Mouse (Mus musculus) heart, embryonic 10.5 days (tissue): ENCODE results near the gene Stox2. TPM values are rescaled to one million over a fixed set of nuclear protein-coding genes. Genes with fewer than 3 reads are reported as not detected.

Source experiments
- DNase-seq: peaks from one replicate; pipeline ENCODE4 v3.0.0-alpha.2; 2017; ENCODE audit warnings: low spot score
- H3K27ac ChIP-seq: fragments of 300-500 bp; sonication (generic); 2 replicates; pipeline ENCODE4 v1.5.1; 2016; ENCODE audit warnings: mild to moderate bottlenecking
- H3K27me3 ChIP-seq: fragments of 300-500 bp; sonication (generic); 2 replicates; pipeline ENCODE4 v1.6.1; 2016; ENCODE audit warnings: mild to moderate bottlenecking; ENCODE audit not compliant: poor library complexity, insufficient read depth, severe bottlenecking
- H3K36me3 ChIP-seq: fragments of 300-500 bp; sonication (generic); 2 replicates; pipeline ENCODE4 v1.6.1; 2016; ENCODE audit warnings: mild to moderate bottlenecking, moderate library complexity
- H3K4me1 ChIP-seq: fragments of 300-500 bp; sonication (generic); 2 replicates; pipeline ENCODE4 v1.6.1; 2016; ENCODE audit warnings: mild to moderate bottlenecking
- H3K4me3 ChIP-seq: fragments of 300-500 bp; sonication (generic); 2 replicates; pipeline ENCODE4 v1.5.1; 2016; ENCODE audit warnings: mild to moderate bottlenecking, moderate library complexity
- H3K9me3 ChIP-seq: fragments of 300-500 bp; sonication (generic); 2 replicates; pipeline ENCODE4 v1.6.1; 2016; ENCODE audit warnings: mild to moderate bottlenecking, moderate library complexity
- WGBS: fragments of 180-500 bp; shearing (Covaris S2); methylation state at CpG from one replicate; pipeline ENCODE4 v1.1.7; 2016; 5-methylcytosine and 5-hydroxymethylcytosine counted together
- polyA plus RNA-seq: library from polyadenylated mRNA; unstranded; fragments of >200 nt; fragmentation: Nextera tagmentation; extraction: Ambion mirVana; gene quantifications from 2 replicates; pipeline ENCODE4 v1.2.1, GENCODE M21; 2016

The Stox2 gene
- polyA plus RNA-seq, 1 experiment from 2014 or later: 7.5 TPM

DNA sequence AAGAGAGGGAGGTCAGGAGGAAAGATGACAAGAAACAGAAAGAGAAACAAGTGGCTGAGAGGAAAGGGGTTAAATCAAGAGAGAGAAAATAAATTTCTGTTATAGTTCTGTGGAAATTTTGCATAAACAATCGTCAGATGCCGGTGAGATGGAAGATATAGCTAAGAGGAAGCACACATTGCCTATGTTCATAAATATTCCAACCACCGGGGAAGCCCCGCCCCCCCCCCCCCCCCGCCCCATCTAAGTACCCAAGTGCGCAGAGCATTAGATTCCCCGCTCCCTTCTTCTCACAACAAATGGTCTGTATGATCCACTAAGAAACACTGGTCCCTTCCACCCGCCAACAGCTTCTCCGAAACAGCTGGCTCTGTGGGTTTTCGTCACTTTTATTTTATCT lies 273.3 kb downstream of the Stox2 start:
- DNase-seq: no peak
- no peak overlapping the region for H3K4me3 ChIP-seq
- H3K27ac ChIP-seq: no peak overlapping the region
- H3K4me1 ChIP-seq: no peaks in the 10 kb centered on the region
- no peaks in the 10 kb centered on the region for H3K27me3 ChIP-seq
- no peaks in the 10 kb centered on the region for H3K36me3 ChIP-seq
- H3K9me3 ChIP-seq: no peaks in the 10 kb centered on the region
- 84% methylated on average over 8 of the region's 10 CpGs for WGBS

DNA sequence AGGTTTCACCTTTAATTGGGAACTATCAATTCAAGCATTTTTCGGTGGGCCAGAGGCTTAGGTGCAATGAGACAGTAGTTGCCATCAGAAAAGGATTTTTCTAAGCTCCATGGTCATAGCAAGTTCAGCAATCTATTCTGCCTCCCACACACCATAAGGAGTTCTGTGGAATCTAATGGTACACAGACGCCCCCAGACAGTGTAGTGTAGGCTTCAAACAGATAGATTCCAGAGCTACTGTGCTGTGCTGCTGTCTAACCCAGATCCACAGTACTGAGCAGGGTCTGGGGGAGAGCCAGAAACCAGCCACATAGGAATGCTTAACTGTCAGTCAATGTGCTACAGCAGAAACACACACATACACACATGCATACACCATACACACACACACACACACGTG lies 285.5 kb downstream of the Stox2 start:
- no peaks in the 10 kb centered on the region for H3K4me1 ChIP-seq
- no peak for DNase-seq
- no peaks in the 10 kb centered on the region for H3K27me3 ChIP-seq
- H3K4me3 ChIP-seq: no peak overlapping the region
- H3K27ac ChIP-seq: no peak overlapping the region
- 74% methylated on average over 3 of the region's 3 CpGs for WGBS
- H3K36me3 ChIP-seq: no peaks in the 10 kb centered on the region
- H3K9me3 ChIP-seq: no peaks in the 10 kb centered on the region

- DNase-seq: no peak
- H3K27me3 ChIP-seq: no peaks in the 10 kb centered on the region
- H3K27ac ChIP-seq: no peak overlapping the region
- peaks cover 7% of the 10 kb centered on the region; the same call in 1 of the 2 replicates for H3K36me3 ChIP-seq
- 90% methylated on average over 2 of the region's 2 CpGs for WGBS
- no peaks in the 10 kb centered on the region for H3K4me1 ChIP-seq
- peaks cover 4% of the 10 kb centered on the region for H3K9me3 ChIP-seq
- no peak overlapping the region for H3K4me3 ChIP-seq
These were observed 291.6 kb downstream of the Stox2 start for GRCm38 (mm10) chr8:47154521-47154920.

- no peak for DNase-seq
- Histone ChIP-seq H3K27ac (no peak overlapping the region), H3K4me3 (no peak overlapping the region), H3K27me3 (no peaks in the 10 kb centered on the region), H3K9me3 (no peaks in the 10 kb centered on the region), H3K36me3 (no peaks in the 10 kb centered on the region), H3K4me1 (no peaks in the 10 kb centered on the region)
- 87% methylated on average over 9 of the region's 9 CpGs for WGBS
These were observed 300.9 kb downstream of the Stox2 start for GRCm38 (mm10) chr8:47145258-47145657.

- H3K27me3 ChIP-seq: no peaks in the 10 kb centered on the region
- no peaks in the 10 kb centered on the region for H3K36me3 ChIP-seq
- peaks cover 15% of the 10 kb centered on the region for H3K4me1 ChIP-seq
- peak overlapping the region; percentile 45 for H3K4me3 ChIP-seq
- DNase-seq: no peak
- H3K9me3 ChIP-seq: no peaks in the 10 kb centered on the region
- no peak overlapping the region for H3K27ac ChIP-seq
- WGBS: 30% methylated on average over 5 of the region's 5 CpGs
These were observed 310.1 kb downstream of the Stox2 start for GRCm38 (mm10) chr8:47136047-47136446.

- H3K9me3 ChIP-seq: no peaks in the 10 kb centered on the region
- H3K27me3 ChIP-seq: no peaks in the 10 kb centered on the region
- H3K4me1 ChIP-seq: peaks cover 15% of the 10 kb centered on the region
- WGBS: 12% methylated on average over 9 of the region's 9 CpGs
- DNase-seq: no peak
- H3K27ac ChIP-seq: no peak overlapping the region
- peak overlapping the region; percentile 45 for H3K4me3 ChIP-seq
- H3K36me3 ChIP-seq: no peaks in the 10 kb centered on the region
These were observed 310.6 kb downstream of the Stox2 start for GRCm38 (mm10) chr8:47135586-47135985.

GRCm38 (mm10) chr8:47134736-47135135 lies 311.4 kb downstream of the Stox2 start:
- Histone ChIP-seq H3K4me3 (no peak overlapping the region), H3K27ac (no peak overlapping the region), H3K27me3 (no peaks in the 10 kb centered on the region), H3K4me1 (peaks cover 15% of the 10 kb centered on the region), H3K9me3 (no peaks in the 10 kb centered on the region), H3K36me3 (no peaks in the 10 kb centered on the region)
- 45% methylated on average over 11 of the region's 11 CpGs for WGBS
- no peak for DNase-seq

GRCm38 (mm10) chr8:47133381-47133780 lies 312.8 kb downstream of the Stox2 start:
- Histone ChIP-seq H3K9me3 (no peaks in the 10 kb centered on the region), H3K4me1 (peaks cover 15% of the 10 kb centered on the region), H3K27me3 (no peaks in the 10 kb centered on the region), H3K36me3 (no peaks in the 10 kb centered on the region), H3K4me3 (no peak overlapping the region), H3K27ac (no peak overlapping the region)
- no peak for DNase-seq
- 76% methylated on average over 3 of the region's 3 CpGs for WGBS

Other genes starting within 250 kb of the Stox2 start
- 27.2 and 28.4 TPM in 2 replicates for gene Trappc11, start 87.1 kb upstream of the Stox2 start, polyA plus RNA-seq
- gene Rwdd4a, start 87.3 kb upstream of the Stox2 start, polyA plus RNA-seq: 40.2 and 41.5 TPM in 2 replicates
- 8.0 and 13.7 TPM in 2 replicates for gene Ing2, start 229.2 kb upstream of the Stox2 start, polyA plus RNA-seq